Mouse (Mus musculus) embryo, embryonic 9.5 days (tissue): ENCODE data around the gene Mtmr11.

ENCODE experiments used
- DNase-seq: peaks from one replicate; pipeline ENCODE4 v3.0.0-alpha.2; 2017; ENCODE audit errors: extremely low spot score

Mtmr11 gene

GRCm38 (mm10) chr3:96161869-96162840 is at the start of gene Mtmr11:
Mtmr11 (plus strand) TSS chr3:96162004.
- DNase-seq, result no peak

DNA sequence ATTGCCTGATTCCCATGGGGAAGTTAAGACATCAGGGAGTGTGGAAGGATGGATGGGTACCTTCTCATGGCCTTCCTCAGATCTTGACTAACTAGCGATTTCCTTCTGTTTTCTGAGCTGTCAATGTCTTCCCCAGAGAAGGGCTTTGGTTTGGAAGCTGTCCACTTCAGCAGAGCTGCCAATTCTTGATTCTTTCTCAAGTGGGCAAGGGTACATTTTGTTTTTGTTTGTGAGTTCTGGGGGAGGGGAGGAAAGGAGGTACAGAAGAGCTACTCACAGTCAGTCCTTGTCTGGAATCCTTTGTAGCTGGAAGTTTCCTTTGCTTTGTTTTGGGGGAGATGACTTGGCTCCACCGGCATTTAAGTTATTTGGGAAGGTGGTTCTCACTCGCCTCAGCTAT is 48.6 kb upstream of the Mtmr11 start:
- no peak for DNase-seq

DNA sequence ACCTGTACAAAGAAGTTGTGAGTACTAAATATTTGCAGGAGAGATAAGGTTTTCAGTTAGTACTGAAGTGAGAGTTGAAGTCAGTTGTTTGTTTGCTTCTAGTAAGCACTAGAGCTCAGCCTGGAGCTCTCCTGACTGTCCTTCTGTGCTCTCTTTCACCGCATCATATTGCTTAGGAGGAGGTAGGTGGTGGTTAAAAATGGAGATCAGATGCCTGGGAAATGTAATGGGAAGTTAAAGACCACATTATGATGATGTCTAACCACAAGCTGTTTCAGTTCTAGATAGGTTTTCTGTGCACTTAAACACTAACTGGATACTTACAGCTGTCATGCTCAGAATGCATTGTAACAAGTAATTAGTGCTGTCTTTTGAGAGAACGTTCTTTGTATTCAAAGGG is 43.7 kb upstream of the Mtmr11 start:
- DNase-seq, result no peak

DNA sequence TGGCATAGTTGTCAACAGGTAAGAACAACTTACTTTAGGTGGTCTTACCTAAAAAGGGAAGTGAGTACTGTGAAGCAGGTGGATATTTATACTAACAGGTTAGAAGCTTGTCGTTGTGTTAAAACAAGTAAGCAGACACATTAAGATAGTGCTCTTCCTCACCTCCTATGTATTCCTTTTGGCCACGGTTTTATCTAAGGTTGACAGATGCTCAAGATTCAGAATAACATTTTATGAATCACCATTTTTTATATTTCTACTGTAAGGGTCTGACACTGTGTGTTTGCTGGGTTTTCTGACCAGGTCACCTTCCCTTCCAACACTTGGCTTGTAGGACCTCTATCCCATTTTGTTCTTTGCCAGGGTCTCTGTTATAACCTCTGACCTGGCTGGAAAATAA is 43.1 kb upstream of the Mtmr11 start:
- DNase-seq, result no peak

DNA sequence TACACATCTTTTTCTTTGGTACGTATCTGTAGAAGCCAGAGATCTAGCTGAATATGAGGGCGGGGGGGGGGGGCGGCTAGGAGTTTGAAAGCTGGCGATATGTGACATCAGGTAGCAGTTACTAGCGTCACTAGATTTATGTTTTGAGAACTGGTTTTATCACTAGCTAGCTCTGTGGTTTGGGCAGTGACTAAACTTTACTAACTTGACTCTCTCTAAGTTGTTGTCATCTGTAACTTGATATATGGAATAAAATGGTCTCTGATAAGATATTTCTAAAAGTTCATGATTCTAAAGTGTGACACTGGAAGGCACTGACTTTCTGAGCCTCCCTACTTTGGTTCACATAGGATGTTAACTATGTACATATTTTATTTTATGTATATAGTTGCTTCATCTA is 37.6 kb upstream of the Mtmr11 start:
- no peak for DNase-seq

GRCm38 (mm10) chr3:96128128-96128527 is 33.7 kb upstream of the Mtmr11 start:
- DNase-seq, result no peak

DNA sequence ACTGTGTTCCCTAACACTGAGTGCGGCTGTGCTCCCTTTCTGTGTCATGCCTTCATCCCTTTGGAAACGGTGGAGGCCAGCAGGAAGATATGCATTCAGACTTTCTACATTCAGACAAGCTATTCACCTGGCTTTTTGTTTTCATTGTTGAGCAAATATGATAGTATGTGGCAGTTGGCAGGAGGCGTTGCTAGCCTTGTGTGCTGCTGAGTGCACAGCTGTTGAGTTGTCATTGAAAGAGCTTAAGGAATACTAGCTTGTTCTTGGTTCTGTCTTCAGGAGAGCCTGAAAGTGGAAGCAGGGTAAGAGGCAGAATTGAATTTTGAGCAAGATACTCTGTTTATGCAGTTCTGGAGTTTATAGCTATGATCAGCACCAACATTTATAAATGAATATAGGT is 29.3 kb upstream of the Mtmr11 start:
- DNase-seq, result no peak

GRCm38 (mm10) chr3:96133327-96133905 is 28.4 kb upstream of the Mtmr11 start:
- DNase-seq, result no peak

DNA sequence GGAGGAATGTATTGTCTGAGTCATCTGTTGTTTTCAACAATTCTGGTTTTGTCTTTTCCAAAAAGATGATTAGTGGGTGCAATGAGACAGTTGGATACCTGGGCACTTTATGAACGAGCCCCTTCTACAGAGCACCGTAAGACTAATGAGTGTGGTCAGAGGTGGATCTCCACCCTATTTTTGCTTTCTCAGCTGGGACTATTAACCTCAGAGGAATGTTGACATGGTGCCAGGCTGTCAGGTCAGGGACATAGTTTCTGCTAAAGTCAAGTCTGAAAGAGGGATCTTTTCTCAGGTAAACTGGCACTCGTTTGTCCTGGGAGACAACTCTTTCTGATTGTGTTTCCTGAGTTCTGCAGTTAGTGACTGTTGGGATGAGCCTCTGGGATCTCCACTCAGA is 26.8 kb upstream of the Mtmr11 start:
- no peak for DNase-seq

- peak; percentile 47 for DNase-seq
These were observed 13.9 kb upstream of the Mtmr11 start for GRCm38 (mm10) chr3:96147950-96148349.

- no peak for DNase-seq
These were observed 10.0 kb upstream of the Mtmr11 start for GRCm38 (mm10) chr3:96151836-96152235.

- DNase-seq, result no peak
These were observed 9.2 kb upstream of the Mtmr11 start for GRCm38 (mm10) chr3:96152611-96153010.

- DNase-seq, result no peak
These were observed 6.3 kb upstream of the Mtmr11 start for GRCm38 (mm10) chr3:96155501-96155900.

GRCm38 (mm10) chr3:96159820-96160219 is 2.0 kb upstream of the Mtmr11 start:
- no peak for DNase-seq

DNA sequence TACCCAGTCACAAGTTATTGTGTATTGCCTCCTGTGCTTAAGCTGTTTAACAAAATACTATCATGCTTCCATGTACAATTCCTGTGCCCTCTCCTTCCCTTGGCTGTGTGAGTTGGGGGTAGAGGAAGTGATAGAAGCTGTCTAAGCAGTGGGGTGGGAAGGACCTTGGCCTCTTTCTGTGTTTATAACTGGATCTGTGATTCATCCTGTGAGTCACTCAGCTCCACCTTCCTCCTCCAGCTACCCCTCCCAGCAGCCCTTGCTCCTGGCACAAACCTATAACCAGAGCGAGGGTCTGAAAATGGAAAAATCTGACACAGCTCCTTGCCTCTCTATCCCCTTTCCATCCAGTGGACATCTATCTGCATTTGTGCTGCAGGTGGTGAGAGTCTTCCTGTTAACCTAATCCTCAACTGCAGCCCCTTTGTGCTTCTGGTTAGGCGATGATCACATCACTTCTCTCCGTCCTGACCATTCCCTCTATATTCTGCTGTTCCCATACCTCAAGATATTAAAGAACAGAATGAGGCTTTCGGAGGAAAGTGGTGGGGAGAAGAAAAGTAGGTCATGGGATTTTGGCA is 1.5 kb upstream of the Mtmr11 start:
- no peak for DNase-seq

DNA sequence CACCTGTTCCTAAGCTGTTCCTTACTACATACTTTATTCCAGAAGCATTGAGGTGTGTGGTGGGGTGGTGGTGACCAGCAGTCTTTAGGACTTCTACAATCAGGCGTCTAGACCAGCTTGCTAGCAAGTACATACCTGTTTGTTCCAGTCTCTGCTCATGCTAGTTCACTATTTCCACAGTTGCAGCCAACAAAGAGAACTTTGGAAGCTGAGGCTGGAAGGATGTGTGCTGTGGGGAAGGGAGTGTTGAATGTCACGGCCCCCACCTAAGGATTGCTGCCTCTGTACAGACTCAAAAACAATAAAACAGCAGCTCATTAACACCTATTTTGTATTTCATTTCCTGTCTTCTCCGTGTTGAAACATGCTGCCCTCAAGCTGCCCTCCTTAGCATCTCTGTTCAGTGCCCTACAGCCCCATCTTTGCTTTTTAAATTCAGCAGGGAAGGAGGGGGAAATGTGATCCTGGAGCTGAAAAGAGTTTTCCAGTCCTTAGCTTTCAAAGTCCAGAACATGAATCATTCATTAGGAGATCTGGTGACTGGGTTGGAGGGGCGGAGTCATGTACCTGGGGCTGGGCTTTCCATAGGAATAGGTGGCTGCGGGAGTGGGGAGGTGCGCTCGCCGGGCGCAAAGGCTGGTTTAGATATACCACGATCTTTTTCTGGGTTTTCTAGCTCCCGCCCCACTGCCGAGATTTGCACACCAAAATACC is 844 bp upstream of the Mtmr11 start:
- DNase-seq, result no peak

DNA sequence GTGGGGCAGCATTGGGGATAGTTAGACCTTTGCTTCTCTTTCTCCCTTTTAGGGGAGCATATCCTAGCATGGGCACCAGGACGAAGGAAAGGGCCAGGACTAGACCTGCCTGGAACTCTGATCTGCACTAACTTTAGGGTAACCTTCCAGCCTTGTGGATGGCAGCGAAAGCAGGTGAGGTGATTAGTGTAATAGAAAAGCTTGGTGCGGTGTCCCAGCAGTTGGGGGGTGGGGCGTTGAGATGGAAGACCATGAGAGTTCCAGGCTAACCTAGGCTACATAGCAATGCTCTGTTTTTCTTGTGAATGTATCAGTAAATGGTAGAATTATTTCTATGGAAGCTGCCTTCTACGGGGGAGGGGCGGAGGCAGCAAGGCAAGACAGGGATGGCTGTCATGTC is 1.2 kb downstream of the Mtmr11 start:
- DNase-seq, result no peak

DNA sequence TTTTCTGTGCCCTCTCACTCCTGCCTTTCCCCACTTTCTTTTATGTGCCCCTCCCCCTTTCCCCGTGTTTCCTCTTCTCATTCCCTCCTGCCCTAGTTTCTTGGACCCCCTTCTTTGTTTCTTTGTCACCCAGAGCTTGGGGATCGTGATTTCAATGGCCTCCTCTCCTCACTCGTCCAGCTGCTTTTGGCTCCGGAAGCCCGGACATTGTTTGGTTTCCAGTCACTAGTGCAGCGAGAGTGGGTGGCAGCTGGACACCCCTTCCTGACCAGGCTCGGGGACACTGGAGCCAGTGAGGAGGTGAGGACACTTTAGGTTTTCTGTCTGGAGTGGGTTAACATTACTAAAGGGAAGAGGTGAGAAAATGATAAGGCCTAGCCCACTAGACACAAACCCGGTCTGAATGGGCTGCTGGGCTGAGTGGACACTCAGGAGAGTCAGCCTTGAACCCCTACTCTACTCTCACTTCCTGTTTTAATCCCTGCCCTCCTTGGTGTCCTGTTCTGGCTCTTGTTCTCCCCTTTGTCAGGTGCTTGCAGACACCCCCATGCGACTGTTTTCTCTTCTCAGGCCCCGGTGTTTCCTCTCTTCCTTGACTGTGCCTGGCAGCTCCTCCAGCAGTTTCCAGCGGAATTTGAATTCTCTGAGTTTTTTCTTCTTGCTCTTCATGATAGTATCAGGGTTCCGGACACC is 6.8 kb downstream of the Mtmr11 start:
- no peak for DNase-seq

- no peak for DNase-seq
These were observed 8.5 kb downstream of the Mtmr11 start for GRCm38 (mm10) chr3:96170276-96170675.

DNA sequence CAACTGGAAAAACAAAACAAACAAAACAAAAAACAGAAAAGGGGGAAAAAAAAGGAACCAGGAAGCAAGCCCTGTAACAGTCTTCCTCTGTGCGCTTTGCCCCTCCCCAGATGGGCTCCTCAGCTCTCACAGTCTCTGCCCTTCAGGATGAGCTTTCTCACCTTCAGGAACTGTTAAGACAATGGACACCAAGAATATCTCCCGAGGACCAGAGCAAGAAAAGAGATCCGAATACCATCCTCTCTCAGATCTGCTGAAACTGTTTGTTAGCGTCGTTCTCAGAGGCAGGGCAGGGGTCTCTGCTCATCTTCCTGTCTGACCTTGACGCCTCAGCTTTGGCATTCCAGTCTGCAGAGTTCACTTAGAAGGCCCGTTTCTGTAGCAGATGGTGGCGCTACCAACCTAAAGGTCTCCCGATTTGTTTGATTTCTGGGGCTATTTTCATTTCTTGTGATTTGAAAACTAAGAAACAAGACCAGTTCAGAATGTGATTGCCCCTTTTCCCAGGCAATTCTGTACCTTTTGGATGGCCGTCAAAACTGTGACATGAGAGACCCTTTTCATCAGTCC is 9.3 kb downstream of the Mtmr11 start:
- DNase-seq, result no peak

- no peak for DNase-seq
These were observed 9.9 kb downstream of the Mtmr11 start for GRCm38 (mm10) chr3:96171583-96172196.
